Mouse (Mus musculus) NIH3T3 (cell line): ENCODE measurements around the gene Gm3233.
"Not testable (repeated sequence)": the region's sequence is repeated elsewhere in the genome, so short reads cannot be mapped to it uniquely, and the experiment has no call there.

Source experiments
- DNase-seq: peaks from one replicate; pipeline ENCODE4 v3.0.0-alpha.2; 2012; ENCODE audit warnings: low read depth

The Gm3233 gene

DNA sequence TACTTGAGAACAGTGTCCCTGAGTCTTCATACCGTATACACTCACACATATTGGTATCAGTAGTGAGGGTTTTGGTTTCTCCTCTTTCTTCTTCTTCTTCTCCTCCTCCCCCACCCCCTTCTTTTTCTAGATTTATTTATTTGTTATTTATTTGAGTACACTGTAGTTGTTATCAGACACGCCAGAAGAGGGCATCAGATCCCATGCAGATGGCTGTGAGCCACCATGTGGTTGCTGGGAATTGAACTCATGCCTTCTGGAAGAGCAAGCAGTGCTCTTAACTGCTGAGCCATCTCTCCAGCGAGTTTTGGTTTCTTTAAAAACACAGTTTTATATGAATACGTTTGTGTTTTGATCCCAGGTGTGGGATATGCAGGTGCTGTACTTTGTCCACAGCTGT, 31.2 kb downstream of the Gm3233 start:
- DNase-seq: peak; percentile 43

DNA sequence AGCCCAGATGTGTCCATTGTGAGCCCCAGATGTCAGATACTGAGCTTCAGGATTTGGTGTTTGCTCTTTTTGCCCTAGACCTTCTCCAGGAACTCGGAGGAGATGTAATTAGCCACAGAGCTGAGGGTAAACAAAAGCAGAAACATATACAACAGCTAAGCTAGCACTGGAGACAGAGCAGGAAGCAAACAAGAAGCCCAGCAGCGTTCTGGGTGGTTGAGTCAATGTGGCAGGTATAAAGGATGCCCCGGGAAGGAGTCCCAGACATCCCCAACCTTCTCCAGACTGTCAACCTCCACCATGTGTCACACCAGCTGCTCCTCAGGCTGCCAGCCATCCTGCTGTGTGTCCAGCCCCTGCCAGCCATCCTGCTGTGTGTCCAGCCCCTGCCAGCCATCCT, 33.3 kb downstream of the Gm3233 start, which contains the start of gene Gm10100:
Gm10100 (plus strand) TSS at position 301 of the 400 bp plus-strand sequence.
- no peak for DNase-seq

DNA sequence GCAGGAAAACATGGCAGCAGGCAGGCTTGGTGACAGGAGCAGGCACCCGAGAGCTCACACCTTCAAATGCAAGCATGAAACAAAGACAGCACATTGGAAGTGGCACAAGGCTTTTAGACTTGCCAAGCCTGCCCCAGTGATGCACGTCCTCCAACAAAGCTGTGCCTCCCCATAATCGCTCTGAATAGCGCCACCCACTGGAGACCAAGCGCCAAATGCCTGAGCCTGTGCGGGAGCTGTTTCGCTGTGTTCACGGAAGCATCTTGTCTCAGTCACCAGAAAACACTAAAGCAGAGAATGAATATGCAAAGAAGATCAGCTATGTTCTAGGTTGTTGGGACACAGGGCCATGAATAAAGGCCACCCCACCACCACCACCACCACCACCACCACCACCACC, 34.6 kb downstream of the Gm3233 start:
- no peak for DNase-seq

DNA sequence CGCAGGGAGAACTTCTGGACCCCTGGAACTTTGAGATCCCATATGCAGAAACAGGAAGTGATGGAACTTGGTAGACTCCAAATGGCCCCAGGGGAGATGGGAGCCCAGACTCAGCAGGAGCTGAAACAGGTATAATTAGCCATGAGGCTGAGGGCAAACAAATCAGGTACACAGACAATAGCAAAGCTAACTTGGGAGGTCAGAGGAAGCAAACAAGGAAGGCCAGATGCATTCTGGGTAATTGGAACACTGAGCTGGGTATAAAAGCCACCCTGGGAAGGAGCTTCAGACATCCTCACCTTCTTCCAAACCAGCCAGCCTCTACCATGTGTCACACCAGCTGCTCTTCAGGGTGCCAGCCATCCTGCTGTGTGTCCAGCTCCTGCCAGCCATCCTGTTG, 39.2 kb downstream of the Gm3233 start, which contains the start of gene Krtap12-1:
Krtap12-1 (plus strand) TSS at position 301 of the 400 bp plus-strand sequence.
- DNase-seq: not testable (repeated sequence)

DNA sequence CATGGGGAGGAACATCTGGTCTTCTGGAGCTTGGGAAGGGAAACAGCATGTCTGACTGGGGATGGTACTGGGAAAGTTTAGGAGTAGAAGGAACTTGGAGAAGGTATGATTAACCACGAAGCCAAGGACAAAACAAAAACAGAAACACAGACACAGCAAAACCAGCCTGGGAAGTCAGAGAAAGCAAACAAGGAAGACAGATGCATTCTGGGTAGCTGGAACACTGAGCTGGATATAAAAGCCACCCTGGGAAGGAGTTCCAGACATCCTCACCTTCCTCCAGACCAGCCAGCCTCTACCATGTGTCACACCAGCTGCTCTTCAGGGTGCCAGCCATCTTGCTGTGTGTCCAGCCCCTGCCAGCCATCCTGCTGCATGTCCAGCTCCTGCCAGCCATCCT, 44.0 kb downstream of the Gm3233 start, which contains the start of gene Gm10142:
Gm10142 (plus strand) TSS at position 301 of the 400 bp plus-strand sequence.
- no peak for DNase-seq

DNA sequence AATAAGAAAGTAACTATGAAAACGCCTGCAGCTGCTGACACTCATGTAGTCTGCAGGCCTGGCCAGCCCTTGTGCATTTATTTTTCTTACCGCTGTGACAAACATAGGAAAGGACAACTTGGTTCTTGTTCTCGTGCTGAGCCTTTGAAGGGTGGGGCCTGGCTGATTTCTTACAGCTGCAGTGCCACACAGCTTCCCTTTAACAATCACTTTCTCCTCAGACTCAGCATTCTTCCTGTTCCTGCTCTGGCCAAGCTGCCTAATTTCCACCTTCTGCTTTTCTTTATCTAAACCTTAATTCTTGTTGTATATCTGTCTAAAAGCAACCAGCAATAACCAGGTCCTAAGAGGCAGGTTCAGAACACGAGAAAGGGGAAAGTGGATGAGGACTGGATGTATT, 45.7 kb downstream of the Gm3233 start:
- DNase-seq: no peak

DNA sequence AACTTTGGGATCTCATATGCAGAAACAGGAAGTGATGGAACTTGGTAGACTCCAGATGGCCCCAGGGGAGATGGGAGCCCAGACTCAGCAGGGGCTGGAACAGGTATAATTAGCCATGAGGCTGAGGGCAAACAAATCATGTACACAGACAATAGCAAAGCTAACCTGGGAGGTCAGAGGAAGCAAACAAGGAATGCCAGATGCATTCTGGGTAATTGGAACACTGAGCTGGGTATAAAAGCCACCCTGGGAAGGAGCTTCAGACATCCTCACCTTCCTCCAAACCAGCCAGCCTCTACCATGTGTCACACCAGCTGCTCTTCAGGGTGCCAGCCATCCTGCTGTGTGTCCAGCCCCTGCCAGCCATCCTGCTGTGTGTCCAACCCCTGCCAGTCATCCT, 48.3 kb downstream of the Gm3233 start, which contains the start of gene Gm10024:
Gm10024 (plus strand) TSS at position 301 of the 400 bp plus-strand sequence.
- DNase-seq: not testable (repeated sequence)

DNA sequence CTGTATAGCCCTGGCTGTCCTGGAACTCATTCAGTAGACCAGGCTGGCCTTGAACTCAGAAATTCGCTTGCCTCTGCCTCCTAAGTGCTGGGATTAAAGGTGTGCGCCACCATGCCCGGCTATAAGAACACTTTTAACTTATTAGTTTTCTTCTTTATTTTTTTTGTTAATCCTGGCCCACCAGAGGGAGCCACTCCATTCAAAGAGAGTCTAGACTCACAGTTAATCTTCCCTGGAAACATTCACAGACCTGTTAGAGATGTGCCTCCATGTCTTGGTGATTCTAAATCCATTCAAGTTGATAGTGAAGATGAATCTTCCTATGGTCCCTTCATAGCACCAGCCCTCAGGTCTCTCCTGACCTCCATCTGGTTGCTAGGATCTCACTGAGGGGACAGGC, 49.7 kb downstream of the Gm3233 start:
- peak; percentile 32 for DNase-seq
